Mouse (Mus musculus): ENCODE measurements around the gene Sorbs1. TPM values are rescaled to one million over a fixed set of nuclear protein-coding genes. Genes with fewer than 3 reads are reported as not detected.
A peak's percentile ranks its signal among the peaks of the same experiment; 100 is the strongest.

Gene Sorbs1
- total RNA-seq, 2 experiments from 2014 or later: 1.7 to 2.5 TPM

GRCm38 (mm10) chr19:40410511-40410910 is 103.1 kb downstream of the Sorbs1 start:
- ATAC-seq (ENCODE audit: poor library complexity, severe bottlenecking): no peak

- ATAC-seq (ENCODE audit: poor library complexity, severe bottlenecking): no peak
Measured at GRCm38 (mm10) chr19:40410109-40410508, 103.5 kb downstream of the Sorbs1 start.

- no peak for ATAC-seq (ENCODE audit: poor library complexity, severe bottlenecking)
Measured at GRCm38 (mm10) chr19:40409500-40410035, 104.0 kb downstream of the Sorbs1 start.

GRCm38 (mm10) chr19:40407186-40407585 is 106.4 kb downstream of the Sorbs1 start:
- no peak for ATAC-seq (ENCODE audit: poor library complexity, severe bottlenecking)

GRCm38 (mm10) chr19:40406661-40407060 is 106.9 kb downstream of the Sorbs1 start:
- ATAC-seq (ENCODE audit: poor library complexity, severe bottlenecking): no peak

GRCm38 (mm10) chr19:40405808-40406207 is 107.8 kb downstream of the Sorbs1 start:
- ATAC-seq (ENCODE audit: poor library complexity, severe bottlenecking): no peak

- peak; percentile 20; the same call in 1 of the 2 replicates for ATAC-seq (ENCODE audit: poor library complexity, severe bottlenecking)
Measured at GRCm38 (mm10) chr19:40404582-40404981, 109.0 kb downstream of the Sorbs1 start.

GRCm38 (mm10) chr19:40403999-40404398 is 109.6 kb downstream of the Sorbs1 start:
- ATAC-seq (ENCODE audit: poor library complexity, severe bottlenecking): no peak

- ATAC-seq (ENCODE audit: poor library complexity, severe bottlenecking): peak; percentile 32
Measured at GRCm38 (mm10) chr19:40402155-40402963, 111.2 kb downstream of the Sorbs1 start.

GRCm38 (mm10) chr19:40401213-40401612 is 112.4 kb downstream of the Sorbs1 start:
- ATAC-seq (ENCODE audit: poor library complexity, severe bottlenecking): peak; percentile 93

- no peak for ATAC-seq (ENCODE audit: poor library complexity, severe bottlenecking)
Measured at GRCm38 (mm10) chr19:40400426-40401030, 113.1 kb downstream of the Sorbs1 start.

- ATAC-seq (ENCODE audit: poor library complexity, severe bottlenecking): no peak
Measured at GRCm38 (mm10) chr19:40395757-40396661, 117.6 kb downstream of the Sorbs1 start.

GRCm38 (mm10) chr19:40395321-40395695 is 118.3 kb downstream of the Sorbs1 start:
- no peak for ATAC-seq (ENCODE audit: poor library complexity, severe bottlenecking)

- peak; percentile 45 for ATAC-seq (ENCODE audit: poor library complexity, severe bottlenecking)
Measured at GRCm38 (mm10) chr19:40394555-40395320, 118.8 kb downstream of the Sorbs1 start.

GRCm38 (mm10) chr19:40392795-40393392 is 120.7 kb downstream of the Sorbs1 start:
- ATAC-seq (ENCODE audit: poor library complexity, severe bottlenecking): no peak

- ATAC-seq (ENCODE audit: poor library complexity, severe bottlenecking): peak; percentile 88
Measured at GRCm38 (mm10) chr19:40391469-40391868, 122.1 kb downstream of the Sorbs1 start.

GRCm38 (mm10) chr19:40386916-40387315 is 126.7 kb downstream of the Sorbs1 start:
- no peak for ATAC-seq (ENCODE audit: poor library complexity, severe bottlenecking)

- ATAC-seq (ENCODE audit: poor library complexity, severe bottlenecking): no peak
Measured at GRCm38 (mm10) chr19:40385334-40385733, 128.2 kb downstream of the Sorbs1 start.

GRCm38 (mm10) chr19:40383931-40384330 is 129.6 kb downstream of the Sorbs1 start:
- ATAC-seq (ENCODE audit: poor library complexity, severe bottlenecking): no peak

- no peak for ATAC-seq (ENCODE audit: poor library complexity, severe bottlenecking)
Measured at GRCm38 (mm10) chr19:40380656-40381055, 132.9 kb downstream of the Sorbs1 start.

All from megakaryocyte, adult 5-6 weeks (primary cell).